Mouse (Mus musculus) cerebellum, adult 9-10 months (tissue): ENCODE results near the gene Ufl1.
"Not testable (repeated sequence)": the region's sequence is repeated elsewhere in the genome, so short reads cannot be mapped to it uniquely, and the experiment has no call there.

Experiments used
- DNase-seq: peaks from one replicate; pipeline ENCODE4 v3.0.0; 2022

Ufl1 gene

DNA sequence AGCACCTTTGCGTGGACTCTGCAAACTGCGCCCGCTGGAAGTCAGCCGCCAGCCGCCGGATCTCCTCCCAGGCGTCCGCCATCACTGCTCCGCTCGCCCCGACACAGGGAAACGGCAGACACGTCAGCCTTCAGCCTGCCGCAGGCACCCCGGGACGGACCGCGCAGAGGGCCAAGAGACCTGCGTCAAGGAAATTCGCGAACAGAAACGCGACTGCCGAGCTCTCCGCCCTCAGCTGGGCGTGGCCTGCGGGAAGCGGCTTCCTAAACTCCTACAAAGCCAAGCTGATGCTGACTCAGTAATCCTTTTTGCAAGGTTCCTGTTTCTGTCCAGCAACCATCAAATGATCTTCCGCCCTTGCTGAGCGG, at the start of gene Ufl1:
TSS of gene Ufl1 (minus strand) at position 151 of the 368 bp plus-strand sequence.
- DNase-seq = peak; percentile 96

DNA sequence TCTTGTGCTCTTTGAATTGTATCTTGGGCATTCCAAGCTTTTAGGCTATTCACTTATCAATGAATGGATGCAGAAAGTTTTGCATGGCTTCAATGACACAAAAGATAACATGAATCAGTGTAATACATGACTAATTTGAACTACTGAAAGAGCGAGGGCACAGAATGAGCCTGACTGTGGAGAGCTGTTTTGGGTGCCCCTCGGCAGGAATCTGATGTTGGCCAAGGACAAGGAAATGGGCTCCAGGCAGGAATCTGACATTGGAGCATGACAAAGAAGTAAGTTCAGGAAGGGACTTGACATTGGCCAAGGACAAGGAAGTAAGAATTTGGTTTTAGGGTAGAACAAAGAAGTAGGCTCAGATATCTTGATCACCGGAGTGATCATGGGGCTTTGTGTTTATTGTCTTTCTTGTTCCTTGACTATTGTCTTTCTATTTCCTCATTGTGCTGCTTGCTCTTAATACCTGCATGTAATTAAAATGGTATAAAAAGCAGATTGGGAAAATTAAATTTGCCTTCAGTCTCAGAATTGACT, 44.1 kb upstream of the Ufl1 start:
- no peak for DNase-seq

DNA sequence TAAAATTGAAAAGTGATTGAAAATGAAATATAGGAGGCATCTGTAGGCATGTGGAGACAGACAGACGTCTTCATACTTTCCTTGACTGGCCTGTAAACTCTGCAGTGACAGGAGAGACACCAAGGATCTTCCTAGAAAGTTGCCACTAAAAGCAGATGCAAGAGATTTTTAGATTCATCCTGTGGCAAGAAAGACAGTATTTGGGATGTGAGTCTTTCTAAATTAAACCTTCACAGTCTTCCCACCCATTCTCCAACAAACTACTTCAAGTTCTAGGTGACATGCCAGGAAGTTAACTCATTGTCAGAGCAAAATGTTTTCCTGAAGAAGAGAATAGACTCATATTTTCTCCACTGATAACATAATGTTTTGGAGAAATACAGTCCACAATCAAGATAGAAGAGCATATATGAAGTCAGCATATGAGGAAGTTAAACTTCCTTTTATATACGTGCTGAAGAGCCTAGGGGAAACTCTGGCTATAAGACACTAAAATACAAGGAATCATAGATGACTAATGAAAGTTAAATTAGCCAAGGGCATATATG, 41.1 kb upstream of the Ufl1 start:
- DNase-seq = no peak

DNA sequence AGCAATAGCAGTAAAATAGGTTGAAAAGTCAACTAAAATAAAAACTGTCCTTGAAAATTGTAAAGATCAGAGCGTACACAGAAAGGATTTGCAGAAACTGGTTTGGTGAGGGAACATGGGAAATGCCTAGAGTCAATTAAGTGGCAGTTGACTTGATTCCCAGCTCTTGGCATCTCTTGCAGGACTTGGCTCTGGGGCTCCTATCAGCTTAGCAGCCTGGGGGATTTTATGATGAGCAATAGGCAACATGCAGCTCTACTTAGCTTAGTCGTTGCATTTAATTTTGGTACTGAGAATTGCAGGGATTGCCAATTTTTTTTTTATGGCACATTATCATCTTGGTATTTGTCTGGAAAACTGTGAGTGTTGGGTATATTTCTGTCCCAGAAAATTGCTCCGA, 32.1 kb upstream of the Ufl1 start:
- DNase-seq = no peak

DNA sequence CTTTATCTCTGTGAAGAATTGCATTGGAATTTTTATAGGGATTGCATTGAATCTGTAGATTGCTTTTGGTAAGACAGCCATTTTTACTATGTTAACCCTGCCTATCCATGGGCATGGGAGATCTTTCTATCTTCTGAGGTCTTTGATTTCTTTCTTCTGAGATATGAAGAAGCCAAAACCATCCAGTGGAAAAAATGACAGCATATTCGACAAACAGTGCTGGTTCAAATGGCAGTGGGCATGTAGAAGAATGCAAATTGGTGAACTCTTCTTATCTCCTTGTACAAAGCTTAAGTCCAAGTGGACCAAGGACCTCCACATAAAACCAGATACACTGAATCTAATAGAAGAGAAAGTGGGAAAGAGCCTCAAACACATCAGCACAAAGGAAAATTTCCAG, 3.4 kb upstream of the Ufl1 start:
- DNase-seq = not testable (repeated sequence)

DNA sequence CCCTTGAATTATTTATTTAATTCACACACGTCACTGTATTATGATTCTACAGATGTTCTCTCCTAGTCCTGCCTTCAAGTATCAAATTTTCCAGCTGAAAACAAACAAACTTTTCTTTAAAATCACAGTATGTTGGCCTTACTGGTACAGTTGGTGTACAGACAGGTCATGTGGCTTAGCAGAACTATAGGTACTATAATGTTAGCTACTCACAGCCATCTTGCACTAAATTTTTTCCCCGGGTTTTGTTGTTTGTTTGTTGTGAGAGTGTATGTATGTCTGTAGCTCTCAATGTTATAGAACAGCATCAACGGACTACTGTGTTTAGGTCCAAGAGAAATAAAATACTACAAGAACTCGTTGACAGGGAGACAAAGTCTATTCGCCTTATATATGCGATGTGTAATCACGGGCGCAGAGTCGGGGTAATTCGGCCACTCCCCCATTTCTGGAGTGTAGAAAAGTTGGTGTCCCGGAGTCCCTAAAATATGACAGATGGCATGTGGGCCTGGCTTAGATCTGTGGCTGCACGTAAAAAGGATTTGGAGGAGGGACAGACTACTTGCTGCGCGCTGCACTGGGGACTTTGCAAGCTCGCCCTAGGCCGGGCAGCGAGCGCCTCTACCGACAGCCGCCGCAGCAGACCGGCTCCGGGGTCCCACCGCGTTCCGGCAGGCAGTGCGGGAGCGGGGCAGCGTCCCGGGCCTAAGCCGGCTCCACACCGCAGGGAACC, 517 bp downstream of the Ufl1 start:
- DNase-seq = no peak

DNA sequence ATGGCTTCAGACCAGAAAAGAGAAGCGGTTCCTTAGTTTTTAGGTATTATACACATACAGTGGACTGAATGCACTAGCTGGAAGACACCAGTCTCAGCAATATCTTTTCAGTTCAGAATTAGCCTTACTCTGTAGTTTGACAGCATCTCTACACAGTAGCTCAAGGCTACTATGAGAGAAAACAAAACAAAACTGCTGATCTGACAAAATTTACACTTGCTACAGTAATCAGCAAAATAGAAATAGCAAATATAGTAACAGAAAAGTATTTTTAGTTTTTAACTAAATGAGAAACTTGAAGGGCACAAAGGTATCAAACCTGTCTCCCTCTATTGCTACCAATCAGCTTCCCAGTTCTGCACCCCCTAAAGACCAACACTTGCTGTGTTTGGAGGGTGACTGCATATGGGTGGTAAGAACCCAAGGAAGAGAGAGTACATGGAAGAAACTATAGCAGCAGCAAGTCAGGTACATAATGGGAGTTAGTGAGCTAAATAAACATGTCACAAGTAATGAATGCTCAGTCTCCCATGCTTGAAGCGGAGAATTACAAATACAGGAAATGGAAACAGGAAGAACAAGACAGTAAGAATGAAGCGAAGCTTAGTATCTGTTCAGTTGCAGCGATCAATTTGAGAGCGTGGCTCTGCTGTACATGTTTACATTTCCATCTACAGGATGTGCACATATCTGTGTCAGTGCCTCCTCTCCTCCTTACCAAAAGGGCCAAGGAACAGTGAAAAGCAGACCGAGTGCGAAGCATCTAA, 8.6 kb downstream of the Ufl1 start:
- DNase-seq = no peak

DNA sequence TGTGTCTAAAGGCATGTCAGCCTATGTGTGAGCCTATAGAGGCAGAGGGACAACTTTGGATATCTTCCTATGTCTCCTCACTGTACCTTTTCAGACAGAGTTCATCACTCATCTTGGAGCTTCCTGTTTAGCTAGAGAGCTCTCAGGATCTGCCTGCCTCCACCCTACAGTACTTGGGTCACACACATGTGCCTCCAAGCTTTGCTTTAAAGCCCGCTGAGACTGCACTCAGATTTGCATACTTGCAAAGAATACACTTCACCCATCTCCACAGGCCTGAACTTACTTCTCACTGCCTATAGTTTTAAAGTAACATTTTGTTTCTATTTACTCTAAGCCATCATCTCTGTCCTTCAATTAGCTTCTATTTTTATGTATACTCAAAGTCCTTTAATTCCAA, 9.7 kb downstream of the Ufl1 start:
- no peak for DNase-seq

DNA sequence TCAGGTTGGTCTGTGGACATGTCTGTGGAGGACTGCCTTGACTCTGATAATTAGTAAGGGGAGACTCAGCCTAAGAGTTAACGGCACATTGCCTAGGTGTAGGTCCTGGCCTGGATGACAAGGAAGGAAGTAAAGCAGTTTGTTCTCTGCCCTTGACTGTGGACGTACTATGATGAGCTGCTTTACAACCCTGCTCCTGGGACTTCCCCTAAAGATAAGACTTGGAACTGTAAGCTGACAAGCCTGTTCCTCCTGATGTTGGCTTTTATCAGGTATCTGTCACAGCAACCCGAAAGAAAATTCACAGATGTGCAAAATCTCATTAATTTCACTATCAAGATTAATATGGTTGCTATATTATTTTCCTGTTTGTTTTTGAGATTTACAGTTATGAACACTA, 14.5 kb downstream of the Ufl1 start:
- DNase-seq = no peak

DNA sequence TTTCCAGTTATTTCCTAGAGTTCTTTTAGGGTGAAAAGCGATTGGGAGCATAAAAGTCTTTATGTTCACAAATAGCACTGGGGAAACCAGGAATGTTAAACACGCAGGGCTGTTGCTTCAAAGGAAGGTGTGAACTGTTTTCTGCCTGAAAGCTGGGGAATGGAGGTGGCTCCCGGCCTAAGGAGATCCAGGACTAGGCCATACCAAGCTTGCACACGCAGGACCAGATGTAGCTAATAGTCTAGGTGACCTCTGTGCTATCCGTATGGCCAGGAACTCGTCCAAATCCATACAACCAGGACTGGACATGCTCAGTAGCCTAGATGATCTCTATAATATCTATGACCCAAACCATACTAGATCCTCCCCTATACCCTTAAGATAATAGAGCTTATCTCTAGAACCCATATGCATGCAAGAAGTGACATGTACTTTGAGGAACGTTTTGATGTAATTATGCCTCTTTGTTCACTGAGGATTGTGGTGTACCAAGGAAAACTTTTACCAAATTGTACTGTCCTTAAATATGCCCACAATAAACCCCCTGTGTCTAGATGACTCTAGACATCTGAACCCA, 23.7 kb downstream of the Ufl1 start:
- DNase-seq = no peak

DNA sequence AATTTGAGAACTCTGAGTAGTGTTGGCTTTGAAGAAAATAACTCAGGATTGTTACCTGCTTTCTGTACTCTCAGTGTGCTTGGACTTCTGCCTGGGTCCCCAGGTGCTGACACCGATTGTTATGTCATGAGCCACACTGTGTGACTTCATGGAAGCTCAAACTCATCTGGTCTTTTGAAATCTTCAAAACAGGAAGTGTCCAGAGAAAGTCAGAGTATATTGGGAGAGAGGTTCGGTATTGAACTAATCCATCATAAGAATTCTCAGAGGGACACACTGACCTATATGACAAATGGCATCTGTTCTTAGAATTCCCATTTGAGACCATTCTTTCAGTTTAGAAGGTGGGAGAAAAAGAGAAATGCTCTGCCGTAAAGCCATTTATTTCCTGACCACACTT, 38.8 kb downstream of the Ufl1 start, which contains the start of gene Fhl5:
TSS of gene Fhl5 (minus strand) at position 101 of the 400 bp plus-strand sequence.
- no peak for DNase-seq

DNA sequence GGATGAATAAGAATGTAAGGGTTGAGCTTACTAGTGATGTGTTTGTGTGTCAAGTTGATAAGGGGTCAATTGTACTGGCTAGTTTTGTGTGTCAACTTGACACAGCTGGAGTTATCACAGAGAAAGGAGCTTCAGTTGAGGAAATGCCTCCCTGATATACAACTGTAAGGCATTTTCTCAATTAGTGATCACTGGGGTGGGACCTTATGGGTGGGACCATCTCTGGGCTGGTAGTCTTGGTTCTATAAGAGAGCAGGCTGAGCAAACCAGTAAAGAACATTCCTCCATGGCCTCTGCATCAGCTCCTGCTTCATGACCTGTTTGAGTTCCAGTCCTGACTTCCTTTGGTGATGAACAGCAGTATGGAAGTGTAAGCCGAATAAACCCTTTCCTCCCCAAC, 46.0 kb downstream of the Ufl1 start:
- DNase-seq = not testable (repeated sequence)

DNA sequence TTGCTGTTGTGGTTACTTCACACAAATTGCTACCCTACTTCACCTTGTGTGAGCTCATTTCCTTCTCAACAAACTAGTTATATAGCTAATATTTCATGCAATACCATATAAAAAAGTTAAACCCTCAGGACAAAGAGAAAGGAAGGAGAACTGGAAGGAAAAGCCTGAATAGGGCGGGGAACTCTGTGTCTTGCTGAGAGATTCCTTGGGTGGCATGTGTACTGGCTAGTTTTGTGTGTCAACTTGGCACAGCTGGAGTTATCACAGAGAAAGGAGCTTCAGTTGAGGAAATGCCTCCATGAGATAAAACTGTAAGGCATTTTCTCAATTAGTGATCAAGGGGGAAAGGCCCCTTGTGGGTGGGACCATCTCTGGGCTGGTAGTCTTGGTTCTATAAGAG, 47.9 kb downstream of the Ufl1 start:
- not testable (repeated sequence) for DNase-seq

DNA sequence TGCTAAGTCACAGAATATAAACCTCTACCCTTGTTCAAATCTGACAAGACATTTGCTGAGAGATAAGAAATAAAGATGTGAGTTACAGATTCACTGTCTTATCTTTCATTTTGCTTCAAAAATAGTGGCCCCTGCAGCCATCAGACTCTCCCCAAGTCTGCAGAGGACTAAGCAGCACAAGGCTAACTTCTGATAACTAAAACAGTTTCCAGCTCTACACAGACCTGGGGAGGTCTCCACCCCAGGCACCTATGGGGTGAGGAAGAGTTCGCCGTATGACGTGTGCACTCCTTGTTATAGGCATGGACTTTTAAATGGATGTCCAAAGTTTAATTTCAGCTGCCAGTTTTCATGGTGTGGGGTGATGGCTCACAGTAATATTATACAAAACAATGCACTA, 49.1 kb downstream of the Ufl1 start:
- DNase-seq = no peak

DNA sequence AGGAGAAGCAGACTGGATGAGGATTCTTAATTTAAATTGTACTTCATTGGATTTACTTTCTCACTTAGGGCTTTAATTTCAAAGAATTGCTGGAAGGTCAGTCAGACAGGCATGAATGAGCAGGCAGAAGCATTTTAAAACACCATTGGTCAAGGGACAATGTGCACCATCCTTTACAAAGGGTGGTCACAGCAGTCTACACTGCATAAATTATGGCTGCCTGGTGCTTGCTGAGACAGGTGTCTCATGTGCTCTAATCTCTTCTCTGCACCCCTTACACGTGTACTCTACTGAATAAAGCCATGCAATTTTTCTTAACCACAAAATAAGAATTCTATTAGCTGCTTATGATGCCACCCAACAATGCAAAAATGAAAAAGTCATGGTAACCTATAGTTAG, 54.1 kb downstream of the Ufl1 start:
- DNase-seq = no peak

DNA sequence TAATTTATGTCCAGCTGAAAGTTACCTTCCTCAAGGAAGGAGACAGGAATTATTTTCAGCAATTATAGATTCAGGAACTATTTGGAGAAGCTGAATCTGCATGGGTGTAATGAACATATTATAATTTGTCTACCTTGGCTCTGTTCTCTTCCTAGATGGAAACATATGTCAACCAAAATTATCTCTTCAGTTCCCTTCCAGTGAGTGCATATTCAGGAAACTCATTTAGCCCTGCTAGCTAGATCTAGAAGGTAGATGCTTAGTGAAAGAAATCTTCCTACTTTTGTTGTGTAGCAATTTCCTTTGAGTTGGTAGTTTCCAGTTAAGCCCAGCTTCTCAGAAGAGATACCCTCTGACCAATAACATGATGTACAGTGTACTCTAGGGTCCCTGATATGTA, 59.7 kb downstream of the Ufl1 start:
- DNase-seq = no peak

DNA sequence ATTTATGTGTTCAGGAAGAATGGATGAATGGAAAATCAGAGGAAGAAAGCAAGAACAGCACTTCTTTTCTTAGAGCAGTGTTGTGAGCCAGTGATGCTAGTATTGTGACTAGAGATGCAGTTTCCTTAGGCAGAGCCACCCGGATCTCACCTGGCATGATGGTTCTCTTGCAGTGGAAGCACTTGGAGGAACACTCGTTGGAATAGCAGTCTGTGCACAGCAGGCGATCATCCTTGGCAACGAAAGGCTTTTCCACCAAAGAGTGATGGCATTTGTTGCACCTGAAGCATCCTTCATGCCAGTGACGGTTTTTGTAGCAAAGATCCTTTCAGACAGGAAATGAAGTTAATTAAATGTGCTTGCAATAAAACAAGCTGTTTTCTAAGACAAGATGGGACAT, 68.2 kb downstream of the Ufl1 start:
- peak; percentile 5 for DNase-seq

DNA sequence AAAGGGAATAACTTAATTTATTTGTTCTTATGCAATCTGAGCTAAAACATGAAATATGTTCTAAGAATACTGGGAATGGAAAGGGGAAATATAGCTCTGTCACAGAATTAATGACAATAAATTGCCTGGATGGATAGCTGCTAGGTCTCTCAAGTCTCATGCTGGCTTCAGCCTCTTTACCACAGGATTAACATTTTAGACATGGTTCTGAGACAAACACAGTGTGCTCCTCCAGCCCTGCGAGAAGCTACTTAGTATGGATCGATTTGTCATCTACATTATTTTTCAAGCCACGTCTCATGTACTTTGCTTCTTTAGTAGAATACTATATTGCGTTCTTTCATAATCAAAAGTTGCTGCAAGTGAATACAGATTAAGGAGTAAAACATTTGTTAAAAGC, 75.5 kb downstream of the Ufl1 start:
- no peak for DNase-seq
